Mouse (Mus musculus): ENCODE measurements around the gene Sbk1. TPM values are rescaled to one million over a fixed set of nuclear protein-coding genes. Genes with fewer than 3 reads are reported as not detected.
A peak's percentile ranks its signal among the peaks of the same experiment; 100 is the strongest.
"Not testable (repeated sequence)": the region's sequence is repeated elsewhere in the genome, so short reads cannot be mapped to it uniquely, and the experiment has no call there.

Sbk1 gene
- total RNA-seq, 2 experiments from 2014 or later: 68.7 to 77.1 TPM

DNA sequence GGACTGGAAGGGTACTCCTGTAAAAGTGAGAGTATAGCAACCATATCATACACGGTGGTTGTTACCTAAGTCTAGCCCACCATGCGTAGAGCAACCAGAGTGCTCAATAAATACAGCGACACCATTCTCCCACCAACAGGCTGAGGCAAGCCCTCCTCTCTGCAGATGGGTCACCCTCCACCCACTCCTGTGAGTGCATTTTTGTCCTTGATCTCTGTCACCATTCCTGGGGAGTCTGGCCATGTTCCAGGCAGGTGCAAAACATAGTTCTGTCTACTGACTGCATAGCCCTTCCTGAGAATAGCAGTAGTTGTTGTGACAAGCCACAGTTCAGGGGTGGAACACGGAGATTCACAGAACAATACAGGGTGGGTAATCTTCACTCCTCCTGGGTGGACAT lies 12.0 kb downstream of the Sbk1 start:
- no peak for DNase-seq
- intact Hi-C loops (cut with DNase I): no loop called here

DNA sequence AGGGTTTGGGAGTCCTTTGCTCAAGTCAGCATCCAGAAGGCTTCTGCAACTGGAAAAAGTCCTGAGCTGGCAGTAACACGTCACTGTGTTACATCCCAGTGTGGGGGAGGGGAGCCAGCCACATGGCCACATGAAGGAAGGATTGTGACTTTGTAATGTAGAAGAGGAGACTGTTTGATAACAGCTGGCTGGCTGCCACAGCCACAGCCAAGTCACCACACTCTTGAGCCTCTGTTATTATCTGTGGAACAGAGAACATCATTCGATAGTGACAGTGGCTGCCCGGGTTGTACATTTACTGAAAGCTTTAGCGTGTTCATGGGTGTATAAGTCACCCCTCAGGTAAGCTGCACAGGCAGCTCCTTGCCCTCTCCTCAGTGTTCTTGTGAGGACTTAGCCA lies 12.4 kb downstream of the Sbk1 start:
- intact Hi-C loops (cut with DNase I): no loop called here
- peak; percentile 60 to 70 for DNase-seq

DNA sequence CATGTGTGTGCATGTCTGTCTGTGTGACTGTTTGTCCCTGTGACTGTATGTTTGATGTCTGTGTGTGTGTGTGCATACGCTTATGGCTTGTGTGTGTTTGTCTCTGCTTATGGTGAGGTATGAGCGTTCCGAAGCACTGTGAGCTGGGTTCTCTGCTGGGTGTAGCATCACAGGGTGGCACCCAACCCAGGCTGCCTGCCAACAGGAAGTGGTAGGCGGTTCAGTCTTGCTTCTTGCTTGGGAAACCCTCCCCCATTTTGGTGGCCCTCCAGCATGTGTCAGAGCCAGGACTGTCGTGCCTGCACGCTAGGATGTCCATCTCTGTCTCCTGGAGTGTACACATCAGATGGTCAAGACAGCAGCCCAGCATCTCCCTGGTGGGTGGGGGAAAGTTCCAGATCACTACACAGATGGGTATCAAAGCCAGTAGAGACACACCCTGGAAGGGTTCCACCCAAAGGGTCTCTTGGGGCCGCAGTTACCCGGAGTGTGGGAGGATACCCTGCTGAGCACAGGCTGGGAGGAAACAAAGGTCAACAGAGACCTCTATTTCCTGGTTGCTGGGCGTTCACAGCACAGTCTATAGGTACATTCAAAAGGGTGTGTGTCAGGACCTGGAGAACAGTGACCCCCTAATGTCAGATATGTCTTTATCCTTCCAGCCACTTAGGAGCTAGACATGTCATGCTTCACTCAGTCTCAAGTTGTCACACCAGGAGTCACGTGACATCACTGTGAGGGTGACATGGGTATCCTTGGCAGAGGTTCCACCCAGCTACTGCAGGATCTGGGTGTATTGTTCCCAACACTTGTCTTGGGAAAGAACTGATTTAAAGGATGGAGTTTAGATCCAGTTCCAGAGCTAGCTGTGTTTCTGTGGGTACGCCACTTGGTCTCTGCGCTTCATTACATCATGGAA lies 13.1 kb downstream of the Sbk1 start:
- intact Hi-C loops (cut with DNase I): loop anchor here (2.0 kb wide), 1 partner anchor 17 kb away; no protein-coding TSS in a partner anchor

DNA sequence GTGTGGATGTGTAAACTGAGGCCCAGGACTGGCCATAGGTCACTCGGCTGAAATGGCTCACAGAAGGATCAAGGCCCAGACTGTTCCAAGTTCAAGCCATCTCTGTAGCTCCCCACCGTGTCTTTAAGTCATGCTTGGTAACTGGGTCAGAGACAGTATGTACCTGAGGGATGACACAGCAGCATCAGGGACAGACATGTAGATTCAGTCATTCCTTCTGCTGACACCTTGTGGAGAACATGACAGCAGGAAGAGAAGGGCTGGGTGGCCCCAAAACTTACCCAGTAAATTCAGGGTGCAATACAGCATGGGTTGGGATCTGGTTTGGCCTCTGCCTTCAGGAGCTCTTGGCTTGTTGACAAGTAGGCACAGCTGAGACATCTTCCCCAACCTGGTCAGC lies 13.9 kb downstream of the Sbk1 start:
- intact Hi-C loops (cut with DNase I): loop anchor here (2.0 kb wide), 1 partner anchor 18 kb away; no protein-coding TSS in a partner anchor
- DNase-seq: no peak

More for the DNA sequence above, 13.1 kb downstream of the Sbk1 start:
- peak; percentile 70 to 74 for DNase-seq

DNA sequence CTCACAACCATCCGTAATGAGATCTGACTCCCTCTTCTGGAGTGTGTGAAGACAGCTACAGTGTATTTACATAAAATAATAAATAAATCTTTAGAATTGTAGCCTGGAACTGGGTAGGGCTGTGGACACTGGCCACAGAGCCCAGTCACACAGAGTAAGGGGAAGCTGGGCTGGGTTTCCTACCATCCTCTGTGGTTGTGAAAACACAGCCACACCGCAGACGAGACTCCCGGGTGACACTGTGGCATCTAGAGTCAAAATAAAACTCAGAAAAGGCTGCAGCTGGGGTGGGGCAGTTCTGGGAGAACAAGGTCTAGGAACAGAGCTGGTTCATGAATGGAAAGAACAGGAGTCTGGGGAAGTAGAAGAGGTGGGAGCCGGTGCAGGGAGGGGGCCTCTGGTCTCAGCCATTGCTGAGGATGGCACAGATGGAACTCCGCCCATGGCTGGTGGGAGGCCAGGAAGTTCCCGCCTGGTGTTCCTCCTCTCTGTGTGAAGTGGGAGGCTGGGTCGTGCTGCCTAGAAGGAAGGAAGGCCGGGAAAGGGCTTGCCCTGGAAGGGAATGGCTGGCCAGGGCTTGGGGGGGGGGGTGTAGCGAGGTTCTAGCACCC lies 15.2 kb downstream of the Sbk1 start:
- peak; percentile 58 to 65 for DNase-seq
- intact Hi-C loops (cut with DNase I): loop anchor here (2.0 kb wide), 1 partner anchor 19 kb away; no protein-coding TSS in a partner anchor

DNA sequence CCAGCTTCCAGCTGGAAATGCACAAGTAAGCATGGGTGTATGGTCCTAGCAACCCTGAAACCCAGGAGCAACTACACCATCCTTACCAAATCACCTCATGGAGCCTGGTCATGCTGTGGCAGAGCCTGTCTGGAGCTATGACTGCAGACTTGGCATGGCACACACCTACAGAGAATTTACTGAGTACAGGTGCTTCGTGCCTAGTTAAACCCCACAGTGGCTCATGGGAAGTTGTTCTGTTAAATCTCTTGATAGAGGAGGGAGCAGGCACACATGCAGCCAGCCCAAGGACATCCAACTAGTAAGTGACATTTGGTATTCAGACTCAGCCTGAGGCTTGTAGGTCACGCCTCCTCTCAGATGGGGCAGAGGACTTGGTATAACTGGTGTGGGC lies 15.7 kb downstream of the Sbk1 start:
- DNase-seq: no peak
- intact Hi-C loops (cut with DNase I): no loop called here

DNA sequence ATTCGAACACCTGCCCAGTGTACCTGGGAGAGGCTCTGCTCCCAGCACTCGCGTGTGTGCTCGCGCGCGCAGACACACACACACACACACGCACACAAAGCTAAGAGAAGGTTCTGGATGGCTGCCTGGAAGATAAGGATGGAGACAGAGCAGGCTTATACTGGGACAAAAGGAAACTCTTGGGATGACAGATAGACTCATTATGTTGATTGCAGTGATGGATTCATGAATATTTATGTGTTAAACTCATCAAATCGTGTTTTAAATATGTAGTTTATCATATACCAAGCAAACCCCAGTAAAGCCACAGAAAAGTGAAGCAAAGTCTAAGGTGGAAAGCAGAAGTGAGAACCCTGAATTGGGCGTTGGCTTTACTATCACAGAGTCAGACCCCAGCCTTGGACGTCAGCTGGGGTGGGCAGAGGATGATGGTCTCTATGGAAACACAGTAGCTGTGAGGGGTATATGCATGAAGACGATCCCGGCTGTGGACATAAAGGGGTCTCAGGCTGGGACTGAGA lies 16.2 kb downstream of the Sbk1 start:
- no peak for DNase-seq
- intact Hi-C loops (cut with DNase I): no loop called here

DNA sequence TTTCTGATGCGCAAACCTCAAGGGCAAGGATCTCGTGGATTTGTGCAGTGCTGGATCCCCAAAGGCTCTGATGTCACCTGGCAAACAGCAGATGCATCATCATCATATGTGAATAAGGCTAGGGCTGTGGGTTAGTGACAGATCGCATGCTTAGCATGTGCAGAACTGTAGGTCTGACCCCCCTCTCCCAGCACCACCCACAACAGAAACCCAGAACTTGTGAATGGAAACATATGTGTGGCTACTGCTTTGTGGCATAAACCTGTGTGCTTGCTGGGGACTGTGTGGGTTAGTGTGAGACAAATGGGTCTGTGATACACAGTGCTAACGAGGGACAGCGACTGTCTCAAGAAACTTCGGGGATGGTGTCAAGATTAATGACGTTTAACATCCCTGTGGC lies 17.0 kb downstream of the Sbk1 start:
- no peak for DNase-seq
- intact Hi-C loops (cut with DNase I): no loop called here

DNA sequence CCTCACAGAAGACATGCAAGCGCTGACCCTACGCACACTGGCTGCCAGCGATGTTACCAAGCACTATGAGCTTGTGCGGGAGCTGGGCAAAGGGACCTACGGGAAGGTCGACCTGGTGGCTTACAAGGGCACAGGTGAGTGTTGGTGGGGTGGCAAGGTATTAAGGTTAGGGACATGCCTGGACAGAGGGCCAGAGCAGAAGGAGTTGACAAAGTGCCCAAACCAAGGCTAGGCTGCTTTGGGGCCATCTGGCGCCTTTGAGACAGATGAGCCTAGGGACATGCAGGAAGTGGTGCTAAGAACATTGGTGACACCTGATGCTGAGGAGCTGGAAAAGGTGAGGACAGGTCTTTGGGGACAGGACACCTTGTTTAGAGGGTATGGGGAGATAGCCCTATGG lies 17.5 kb downstream of the Sbk1 start:
- DNase-seq: no peak
- intact Hi-C loops (cut with DNase I): no loop called here

DNA sequence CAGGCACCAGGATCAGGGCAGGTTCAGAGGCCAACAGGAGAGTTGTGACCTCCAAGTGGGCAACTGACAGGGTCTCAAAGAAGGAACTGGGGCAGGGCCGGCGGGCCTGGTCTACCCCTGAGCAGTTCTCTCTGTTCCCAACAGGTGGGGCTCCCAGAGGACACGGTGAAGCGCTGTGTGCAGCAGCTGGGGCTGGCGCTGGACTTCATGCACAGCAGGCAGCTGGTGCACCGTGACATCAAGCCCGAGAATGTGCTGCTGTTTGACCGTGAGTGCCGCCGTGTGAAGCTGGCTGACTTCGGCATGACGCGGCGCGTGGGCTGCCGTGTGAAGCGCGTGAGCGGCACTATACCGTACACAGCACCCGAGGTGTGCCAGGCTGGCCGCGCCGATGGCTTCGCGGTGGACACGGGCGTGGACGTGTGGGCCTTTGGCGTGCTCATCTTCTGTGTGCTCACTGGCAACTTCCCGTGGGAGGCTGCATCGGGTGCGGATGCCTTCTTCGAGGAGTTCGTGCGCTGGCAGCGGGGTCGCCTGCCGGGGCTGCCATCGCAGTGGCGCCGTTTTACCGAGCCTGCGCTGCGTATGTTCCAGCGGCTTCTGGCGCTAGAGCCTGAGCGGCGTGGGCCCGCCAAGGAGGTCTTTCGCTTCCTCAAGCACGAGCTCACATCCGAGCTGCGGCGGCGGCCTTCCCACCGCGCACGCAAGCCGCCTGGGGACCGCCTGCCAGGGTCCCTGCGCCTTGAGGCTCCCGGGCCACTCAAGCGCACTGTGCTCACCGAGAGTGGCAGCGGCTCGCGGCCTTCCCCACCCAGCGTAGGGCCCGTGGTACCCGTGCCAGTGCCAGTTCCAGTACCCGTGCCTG lies 19.5 kb downstream of the Sbk1 start:
- DNase-seq: no peak
- intact Hi-C loops (cut with DNase I): no loop called here

DNA sequence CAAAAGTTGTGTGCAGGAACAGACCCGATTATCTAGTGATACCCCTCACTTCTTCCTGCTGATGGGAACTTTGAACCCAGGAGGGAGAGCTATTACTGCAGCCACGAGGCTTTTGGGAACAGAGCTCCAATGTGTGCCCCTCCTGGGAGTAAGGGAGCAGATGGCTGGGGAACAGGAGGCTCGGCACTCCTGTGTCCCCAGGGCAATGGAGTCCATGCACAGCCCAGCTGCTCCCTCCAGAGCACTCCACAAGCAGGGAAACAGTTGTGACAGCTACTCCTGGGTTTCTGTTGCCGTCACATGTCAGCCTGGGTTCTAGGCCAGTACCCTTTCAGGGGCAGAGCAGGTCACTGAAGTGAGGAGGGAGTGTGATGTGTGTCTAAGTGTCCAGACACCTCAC lies 20.7 kb downstream of the Sbk1 start:
- intact Hi-C loops (cut with DNase I): no loop called here

DNA sequence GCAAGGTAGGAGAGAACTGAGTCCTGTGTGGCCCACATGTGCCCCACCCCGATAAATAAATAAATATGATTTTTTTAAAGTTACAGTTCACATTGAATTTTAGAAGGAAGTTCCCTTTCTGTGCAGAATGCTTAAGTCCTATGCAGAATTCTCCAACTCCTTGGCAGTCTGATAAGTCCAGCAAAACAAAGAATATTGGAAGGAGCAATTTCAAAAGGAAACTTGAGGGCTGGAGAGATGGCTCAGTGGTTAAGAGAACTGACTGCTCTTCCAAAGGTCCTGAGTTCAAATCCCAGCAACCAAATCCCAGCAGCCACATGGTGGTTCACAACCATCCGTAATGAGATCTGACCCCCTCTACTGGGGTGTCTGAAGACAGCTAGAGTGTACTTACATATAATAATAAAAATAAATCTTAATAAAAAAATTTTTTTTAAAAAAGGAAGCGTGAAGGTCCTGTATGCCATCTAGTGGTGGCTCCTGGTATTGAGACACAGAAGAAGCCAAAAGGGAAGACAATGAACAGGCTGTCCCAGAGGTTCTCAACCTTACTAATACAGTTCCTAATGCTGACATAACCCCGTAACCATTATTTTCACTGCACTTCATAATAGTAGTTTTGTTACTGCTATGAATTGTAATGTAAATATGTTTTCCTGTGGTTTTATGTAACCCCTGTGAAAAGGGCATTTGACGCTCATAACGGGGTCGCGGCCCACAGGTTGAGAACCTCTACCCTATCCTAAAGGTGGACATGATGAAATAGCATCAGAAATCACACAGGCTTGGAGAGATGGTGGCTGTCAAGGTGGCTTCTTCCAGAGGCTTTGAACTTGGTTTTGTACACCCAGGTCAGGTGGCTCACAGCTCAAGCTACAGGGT lies 25.4 kb downstream of the Sbk1 start:
- peak; percentile 45 to 81 for DNase-seq
- intact Hi-C loops (cut with DNase I): loop anchor here (1.0 kb wide), 1 partner anchor 38 kb away; no protein-coding TSS in a partner anchor

More for the DNA sequence above, 20.7 kb downstream of the Sbk1 start:
- no peak for DNase-seq

DNA sequence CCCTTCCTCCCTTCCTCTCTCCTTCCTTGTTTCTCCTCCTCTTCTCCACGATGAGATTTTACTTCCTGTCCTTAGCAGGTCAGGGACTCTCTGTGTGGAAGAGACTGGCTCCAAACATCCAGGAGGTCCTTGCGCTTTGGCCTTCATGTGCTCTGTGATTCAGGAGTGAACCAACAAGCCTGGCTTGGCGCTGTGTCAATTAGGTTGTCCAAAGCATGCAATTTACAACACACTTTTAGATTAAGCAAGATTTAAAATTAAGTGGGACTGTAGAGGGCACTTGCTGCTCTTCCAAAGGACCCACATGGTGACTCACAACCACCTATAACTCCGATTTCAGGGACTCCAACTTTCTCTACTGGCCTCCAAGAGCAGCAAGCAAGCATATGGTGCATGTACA lies 26.4 kb downstream of the Sbk1 start:
- DNase-seq: no peak
- intact Hi-C loops (cut with DNase I): loop anchor here (1.0 kb wide), 1 partner anchor 39 kb away; no protein-coding TSS in a partner anchor

DNA sequence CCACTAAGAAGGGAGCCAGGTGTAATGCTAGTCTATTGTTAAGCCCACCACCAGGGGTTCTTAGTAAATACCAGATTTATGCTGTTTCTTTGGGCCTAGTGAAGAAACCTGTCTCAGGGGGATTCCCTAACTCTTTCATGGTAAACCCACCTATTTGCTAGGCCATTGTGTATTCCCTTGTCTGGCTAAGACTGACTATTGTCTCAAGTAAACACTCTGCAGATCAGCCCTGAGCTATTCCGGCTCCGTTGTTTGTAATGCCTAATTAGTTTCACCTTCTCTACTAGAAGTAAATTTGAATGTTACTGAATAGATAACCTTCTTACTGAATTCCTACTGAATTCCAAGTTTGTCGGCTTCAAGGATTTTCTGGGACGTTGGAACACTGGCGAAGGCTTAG lies 29.4 kb downstream of the Sbk1 start:
- DNase-seq; intact Hi-C loops (cut with DNase I): not testable (repeated sequence)

DNA sequence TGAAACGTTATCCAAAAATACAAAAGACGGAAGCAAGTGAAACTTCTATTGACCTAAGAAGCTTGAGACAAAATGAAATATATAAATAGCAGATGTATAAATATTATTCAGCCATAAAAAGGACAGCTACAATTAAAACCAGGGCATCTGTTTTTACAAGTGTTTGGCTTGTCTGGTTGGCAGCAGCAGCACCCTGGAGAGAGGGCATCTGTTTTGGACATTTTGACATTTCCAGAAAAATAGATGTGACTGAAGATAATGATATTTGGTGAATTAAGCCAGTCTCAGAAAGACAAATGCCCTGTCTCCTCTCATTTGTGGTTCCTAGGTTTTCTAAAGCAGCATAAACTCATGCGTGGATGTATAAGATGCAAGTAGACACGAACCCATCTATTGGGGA lies 39.4 kb downstream of the Sbk1 start:
- intact Hi-C loops (cut with DNase I): no loop called here
- no peak for DNase-seq

DNA sequence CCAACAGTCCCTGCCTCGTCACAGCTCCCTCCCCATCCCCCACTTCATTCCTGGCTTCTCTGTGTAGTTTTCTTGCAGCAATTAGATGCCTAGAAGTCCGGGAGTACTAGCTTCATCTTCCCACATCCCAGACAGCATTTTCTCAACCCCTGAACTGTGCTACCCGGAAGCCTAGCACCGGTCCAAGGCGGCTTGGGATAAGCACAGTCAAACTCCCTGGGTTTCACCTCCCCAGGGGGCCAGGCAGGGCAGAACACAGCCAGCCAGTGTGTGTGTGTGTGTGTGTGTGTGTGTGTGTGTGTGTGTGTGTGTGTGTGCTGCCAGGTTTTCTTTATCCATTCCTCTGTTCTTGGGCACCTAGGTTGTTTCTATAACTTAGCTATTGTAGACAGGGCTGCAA lies 40.9 kb downstream of the Sbk1 start:
- intact Hi-C loops (cut with DNase I): no loop called here

DNA sequence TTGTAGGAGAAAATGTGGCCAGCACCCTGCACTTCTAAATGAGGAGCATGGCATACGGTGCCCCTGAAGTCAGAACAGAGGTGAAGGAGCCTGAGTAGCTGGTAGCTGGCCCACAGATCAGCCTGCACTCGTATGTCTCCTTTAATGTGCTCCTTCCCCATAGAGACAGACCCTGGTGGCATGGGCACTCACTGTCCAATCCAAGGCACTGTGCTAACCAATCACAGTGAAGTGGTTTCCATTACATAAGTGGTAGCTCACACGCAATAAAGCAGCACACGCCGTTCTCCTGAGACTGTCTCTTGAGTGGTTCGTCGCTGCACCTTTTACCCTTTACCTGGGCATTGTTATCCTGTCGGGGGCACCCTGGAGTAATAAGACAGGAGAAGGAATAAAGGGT lies 41.9 kb downstream of the Sbk1 start:
- DNase-seq: no peak
- intact Hi-C loops (cut with DNase I): no loop called here

More for the DNA sequence above, 40.9 kb downstream of the Sbk1 start:
- no peak for DNase-seq

DNA sequence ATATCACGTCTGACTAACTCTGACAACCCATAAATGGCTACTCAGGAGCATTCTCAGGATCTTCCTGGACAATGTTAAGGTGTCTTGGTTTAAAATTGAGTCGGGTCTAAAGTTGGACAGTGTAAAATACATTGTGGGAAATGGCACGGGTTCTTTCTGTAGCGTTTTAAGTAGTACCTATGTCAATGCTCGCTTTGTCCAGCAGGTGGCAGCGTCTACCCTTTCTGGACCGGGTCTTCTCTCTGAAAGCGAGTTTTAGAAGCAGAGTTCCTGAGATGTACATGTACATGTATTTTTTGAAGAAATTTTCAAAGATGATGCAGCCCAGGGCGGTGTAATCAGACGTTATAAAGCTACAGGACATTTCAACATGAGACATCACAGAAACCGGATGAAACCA lies 51.3 kb downstream of the Sbk1 start:
- DNase-seq: peak; percentile 79 to 89
- intact Hi-C loops (cut with DNase I): loop anchor here (1.0 to 2.0 kb wide), 2 partner anchors 55 to 205 kb away; no protein-coding TSS in a partner anchor

DNA sequence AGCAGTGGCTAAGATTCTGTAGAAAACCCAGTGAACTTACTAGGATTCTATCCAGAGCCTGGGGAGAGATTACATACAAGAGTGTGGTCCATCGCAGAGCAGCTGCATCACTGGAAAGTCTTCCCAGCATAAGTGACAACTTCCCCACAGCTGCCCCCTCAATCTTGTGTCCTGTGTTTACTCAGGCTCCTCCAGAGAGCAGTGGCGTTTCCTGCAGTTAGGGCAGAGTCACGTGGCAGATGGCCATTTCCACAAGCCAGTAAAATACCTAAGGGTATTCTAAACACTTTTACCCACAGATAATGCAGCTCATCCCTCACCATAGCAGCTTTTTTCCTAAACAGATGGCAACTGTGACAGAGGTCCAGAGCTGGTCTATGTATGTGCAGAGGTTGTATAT lies 52.4 kb downstream of the Sbk1 start:
- peak; percentile 7 to 15 for DNase-seq
- intact Hi-C loops (cut with DNase I): loop anchor here (2.0 kb wide), 1 partner anchor 204 kb away; no protein-coding TSS in a partner anchor

Measured in heart, postnatal 10 days (tissue).